Mouse (Mus musculus): ENCODE data around the gene Slc25a25. TPM values are rescaled to one million over a fixed set of nuclear protein-coding genes. Genes with fewer than 3 reads are reported as not detected.

The Slc25a25 gene
- polyA plus RNA-seq, 2 experiments = 12.7 to 17.4 TPM

DNA sequence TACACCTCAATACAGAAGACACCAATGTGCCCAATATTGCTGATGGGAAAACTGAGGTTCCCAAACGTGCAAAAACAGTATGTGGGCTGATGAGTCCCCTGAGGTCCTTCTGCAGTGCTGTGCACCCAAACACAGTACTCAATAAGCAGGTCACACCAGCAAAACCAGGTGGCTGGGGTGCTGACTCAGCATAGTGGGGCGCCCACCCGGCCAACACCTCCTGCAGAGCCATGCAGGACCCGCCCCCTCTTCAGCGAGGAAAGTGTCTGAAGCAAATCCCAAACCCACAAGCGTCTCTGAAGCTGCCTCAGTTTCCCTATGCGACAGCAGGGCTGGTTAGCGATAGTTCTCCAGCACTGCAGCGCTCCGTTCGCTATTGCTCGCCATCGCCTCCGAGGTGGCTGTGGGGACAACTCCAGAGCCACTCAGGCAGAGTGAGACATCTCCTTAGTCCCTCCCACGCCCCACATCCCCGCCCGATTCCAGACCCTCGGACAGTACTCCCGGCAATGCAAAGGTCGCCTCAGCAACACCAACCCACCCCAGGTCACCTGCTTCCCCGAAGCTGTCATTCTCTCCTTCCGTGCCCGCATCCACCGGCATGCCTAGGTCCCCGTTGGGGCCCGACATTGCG, 70.0 kb downstream of the Slc25a25 start:
- under 1% methylated on average over 25 of the region's 27 CpGs for WGBS
- H3K4me3 ChIP-seq (replicated peaks; ENCODE audit: low read length) = peak overlapping the region; percentile 70
- DNase-seq (ENCODE audit: low spot score) (no peak), ATAC-seq (ENCODE audit: low FRiP score, low read depth) (peak; percentile 45)
- peak overlapping the region; percentile 49 for H3K9ac ChIP-seq (ENCODE audit: low read depth, low read length, severe bottlenecking)
- H3K36me3 ChIP-seq (ENCODE audit: control insufficient read depth, insufficient read depth, low read length) = peaks cover 36% of the 10 kb centered on the region
- no peak overlapping the region for H3K27ac ChIP-seq (replicated peaks; ENCODE audit: low read depth, low read length)
- 0 out of 2 replicates have a peak, but pooled peaks have one; percentile 11 for TF ChIP-seq POLR2A (IDR thresholded peaks at IDR 0.05; ENCODE audit: borderline replicate concordance, extremely low read depth, insufficient read depth, insufficient read length)
- H3K9me3 ChIP-seq (ENCODE audit: control insufficient read depth, low read length) = no peaks in the 10 kb centered on the region
- peaks cover 7% of the 10 kb centered on the region for H3K4me1 ChIP-seq (ENCODE audit: control insufficient read depth, insufficient read depth, low read length)
- no peaks in the 10 kb centered on the region for H3K27me3 ChIP-seq (ENCODE audit: control insufficient read depth, insufficient read depth, low read length)
- H3K4me2 ChIP-seq (replicated peaks; ENCODE audit: low read depth, low read length, severe bottlenecking) = peak overlapping the region; percentile 97

DNA sequence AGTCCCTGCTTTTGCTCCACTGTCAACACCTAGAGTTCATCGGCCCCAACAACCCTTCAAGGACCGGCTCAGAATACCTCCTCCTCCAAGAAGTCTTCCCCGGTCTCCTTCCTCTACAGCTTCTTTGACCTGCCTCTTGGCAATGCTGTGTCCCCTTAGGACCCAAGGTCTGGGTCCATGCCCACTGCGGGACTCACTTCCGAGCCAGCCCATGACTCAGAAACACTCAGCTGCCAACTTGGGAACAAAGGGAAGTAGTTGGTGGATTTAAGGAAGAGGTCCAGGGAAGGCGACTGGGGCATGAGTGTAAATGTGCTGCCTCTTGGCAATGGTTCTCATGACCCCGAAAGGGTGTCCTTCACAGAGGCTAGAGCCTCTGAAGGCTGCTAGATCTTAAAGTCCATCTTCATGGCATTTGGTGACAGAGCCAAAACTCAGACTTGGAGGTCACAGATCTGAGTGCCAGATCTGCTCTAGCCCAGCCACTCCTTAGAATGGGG, 71.2 kb downstream of the Slc25a25 start:
- TF ChIP-seq POLR2A (IDR thresholded peaks at IDR 0.05; ENCODE audit: borderline replicate concordance, extremely low read depth, insufficient read depth, insufficient read length) = no peak
- WGBS = 89% methylated on average over 7 of the region's 7 CpGs
- H3K4me2 ChIP-seq (replicated peaks; ENCODE audit: low read depth, low read length, severe bottlenecking) = no peak overlapping the region
- no peak overlapping the region for H3K4me3 ChIP-seq (replicated peaks; ENCODE audit: low read length)
- H3K9me3 ChIP-seq (ENCODE audit: control insufficient read depth, low read length) = no peaks in the 10 kb centered on the region
- peaks cover 7% of the 10 kb centered on the region for H3K4me1 ChIP-seq (ENCODE audit: control insufficient read depth, insufficient read depth, low read length)
- H3K27me3 ChIP-seq (ENCODE audit: control insufficient read depth, insufficient read depth, low read length) = no peaks in the 10 kb centered on the region
- H3K36me3 ChIP-seq (ENCODE audit: control insufficient read depth, insufficient read depth, low read length) = peaks cover 48% of the 10 kb centered on the region
- DNase-seq (ENCODE audit: low spot score) = no peak
- H3K27ac ChIP-seq (replicated peaks; ENCODE audit: low read depth, low read length) = no peak overlapping the region
- ATAC-seq (ENCODE audit: low FRiP score, low read depth) = no peak
- no peak overlapping the region for H3K9ac ChIP-seq (ENCODE audit: low read depth, low read length, severe bottlenecking)

DNA sequence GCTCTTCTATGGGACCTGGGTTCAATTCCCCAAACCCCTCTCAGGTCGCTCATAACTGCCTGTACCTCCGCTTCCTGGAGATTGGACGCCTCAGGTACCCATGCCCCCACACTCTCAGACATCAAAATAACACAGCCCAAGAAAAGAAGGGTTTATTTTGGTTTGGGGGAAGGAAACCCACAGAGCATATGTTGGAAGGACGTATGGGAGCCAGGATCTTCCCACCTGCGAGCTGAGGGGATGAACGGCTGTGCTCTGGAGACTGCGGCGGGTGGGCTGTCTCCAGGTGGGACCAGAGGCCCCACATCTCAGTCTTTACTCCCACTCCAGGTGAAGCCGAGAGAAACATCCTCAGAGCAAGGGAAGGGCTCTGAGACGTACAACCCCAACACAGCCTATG, 74.3 kb downstream of the Slc25a25 start:
- WGBS = 92% methylated on average over 10 of the region's 10 CpGs
- no peak for ATAC-seq (ENCODE audit: low FRiP score, low read depth)

DNA sequence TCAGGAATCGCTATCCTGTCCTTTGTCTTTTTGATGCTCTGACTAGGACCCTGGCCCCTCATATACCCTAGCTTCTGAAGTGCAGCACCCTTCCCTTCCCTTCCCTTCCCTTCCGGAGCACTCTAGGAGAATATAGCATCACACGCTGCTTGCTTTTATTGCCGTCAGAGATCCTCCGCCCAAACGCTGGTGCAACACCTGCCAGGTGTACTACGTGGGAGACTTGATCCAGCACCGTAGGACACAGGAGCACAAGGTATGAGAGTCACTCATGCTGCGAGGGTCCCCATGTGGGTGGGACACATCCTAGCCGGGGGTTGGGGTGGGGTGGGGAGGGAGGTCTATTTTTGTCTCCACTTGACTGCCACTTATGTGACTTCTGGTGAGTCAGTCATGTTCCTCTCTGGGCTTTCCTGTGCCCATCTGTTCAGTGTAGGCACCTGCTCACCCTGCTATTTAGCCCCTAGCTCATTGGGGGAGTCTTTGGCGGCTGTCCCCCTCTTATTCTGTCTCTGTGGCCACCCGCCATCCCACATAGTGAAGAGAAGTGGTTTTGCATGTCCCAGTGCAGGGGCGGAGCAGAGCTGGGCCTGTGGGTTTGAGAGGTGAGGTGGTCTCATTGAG, 75.8 kb downstream of the Slc25a25 start:
- Histone ChIP-seq H3K4me3 (replicated peaks; ENCODE audit: low read length) (no peak overlapping the region), H3K27me3 (ENCODE audit: control insufficient read depth, insufficient read depth, low read length) (no peaks in the 10 kb centered on the region)

More for the DNA sequence above, 74.3 kb downstream of the Slc25a25 start:
- peaks cover 7% of the 10 kb centered on the region for H3K4me1 ChIP-seq (ENCODE audit: control insufficient read depth, insufficient read depth, low read length)
- H3K9me3 ChIP-seq (ENCODE audit: control insufficient read depth, low read length) = no peaks in the 10 kb centered on the region
- no peak for TF ChIP-seq POLR2A (IDR thresholded peaks at IDR 0.05; ENCODE audit: borderline replicate concordance, extremely low read depth, insufficient read depth, insufficient read length)
- no peak overlapping the region for H3K4me3 ChIP-seq (replicated peaks; ENCODE audit: low read length)
- no peaks in the 10 kb centered on the region for H3K27me3 ChIP-seq (ENCODE audit: control insufficient read depth, insufficient read depth, low read length)
- H3K36me3 ChIP-seq (ENCODE audit: control insufficient read depth, insufficient read depth, low read length) = peaks cover 73% of the 10 kb centered on the region
- H3K4me2 ChIP-seq (replicated peaks; ENCODE audit: low read depth, low read length, severe bottlenecking) = no peak overlapping the region
- no peak overlapping the region for H3K27ac ChIP-seq (replicated peaks; ENCODE audit: low read depth, low read length)
- DNase-seq (ENCODE audit: low spot score) = no peak
- H3K9ac ChIP-seq (ENCODE audit: low read depth, low read length, severe bottlenecking) = no peak overlapping the region

DNA sequence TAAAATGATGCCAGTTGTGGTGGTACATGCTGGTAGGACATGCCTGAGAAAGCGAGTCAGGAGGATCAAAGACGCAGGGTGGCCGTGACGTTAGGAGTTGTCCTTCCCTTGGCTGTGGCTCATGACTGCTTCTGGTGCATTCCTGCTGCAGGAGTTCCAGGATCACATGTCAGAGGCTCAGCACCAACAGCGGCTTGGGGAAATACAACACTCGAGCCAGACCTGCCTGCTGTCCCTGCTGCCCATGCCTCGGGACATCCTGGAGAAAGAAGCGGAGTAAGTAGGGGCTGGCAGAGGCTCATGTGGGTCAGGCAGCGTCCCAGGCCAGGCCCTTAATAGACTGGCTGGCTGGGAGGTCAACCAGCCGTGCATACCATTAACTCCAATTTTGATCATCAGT, 77.1 kb downstream of the Slc25a25 start:
- Histone ChIP-seq H3K9ac (ENCODE audit: low read depth, low read length, severe bottlenecking) (no peak overlapping the region), H3K4me3 (replicated peaks; ENCODE audit: low read length) (no peak overlapping the region), H3K27me3 (ENCODE audit: control insufficient read depth, insufficient read depth, low read length) (no peaks in the 10 kb centered on the region), H3K9me3 (ENCODE audit: control insufficient read depth, low read length) (no peaks in the 10 kb centered on the region), H3K27ac (replicated peaks; ENCODE audit: low read depth, low read length) (no peak overlapping the region), H3K36me3 (ENCODE audit: control insufficient read depth, insufficient read depth, low read length) (peaks cover 94% of the 10 kb centered on the region), H3K4me1 (ENCODE audit: control insufficient read depth, insufficient read depth, low read length) (no peaks in the 10 kb centered on the region), H3K4me2 (replicated peaks; ENCODE audit: low read depth, low read length, severe bottlenecking) (no peak overlapping the region)
- WGBS = 88% methylated on average over 10 of the region's 10 CpGs
- ATAC-seq (ENCODE audit: low FRiP score, low read depth) (no peak), DNase-seq (ENCODE audit: low spot score) (no peak)
- TF ChIP-seq POLR2A (IDR thresholded peaks at IDR 0.05; ENCODE audit: borderline replicate concordance, extremely low read depth, insufficient read depth, insufficient read length) = no peak

More for the DNA sequence above, 75.8 kb downstream of the Slc25a25 start:
- ATAC-seq (ENCODE audit: low FRiP score, low read depth) = no peak
- Histone ChIP-seq H3K9ac (ENCODE audit: low read depth, low read length, severe bottlenecking) (no peak overlapping the region), H3K4me2 (replicated peaks; ENCODE audit: low read depth, low read length, severe bottlenecking) (no peak overlapping the region), H3K36me3 (ENCODE audit: control insufficient read depth, insufficient read depth, low read length) (peaks cover 89% of the 10 kb centered on the region), H3K9me3 (ENCODE audit: control insufficient read depth, low read length) (no peaks in the 10 kb centered on the region), H3K27ac (replicated peaks; ENCODE audit: low read depth, low read length) (no peak overlapping the region), H3K4me1 (ENCODE audit: control insufficient read depth, insufficient read depth, low read length) (no peaks in the 10 kb centered on the region)
- WGBS = 87% methylated on average over 13 of the region's 13 CpGs
- DNase-seq (ENCODE audit: low spot score) = no peak
- TF ChIP-seq POLR2A (IDR thresholded peaks at IDR 0.05; ENCODE audit: borderline replicate concordance, extremely low read depth, insufficient read depth, insufficient read length) = no peak

Data from limb, embryonic 14.5 days (tissue).